Mouse (Mus musculus): ENCODE results near the gene Skil.

- no peak for TF ChIP-seq CTCF (IDR thresholded peaks at IDR 0.05; ENCODE audit: control insufficient read depth, insufficient read depth, insufficient replicate concordance, low read depth, low read length)
- TF ChIP-seq POLR2A (IDR thresholded peaks at IDR 0.05; ENCODE audit: control insufficient read depth, low read depth, low read length): no peak
These were observed 765 bp downstream of the Skil start for GRCm38 (mm10) chr3:31095491-31096154.
